Mouse (Mus musculus): ENCODE measurements around the gene Stum. TPM values are rescaled to one million over a fixed set of nuclear protein-coding genes. Genes with fewer than 3 reads are reported as not detected.

Gene Stum
- polyA plus RNA-seq, 1 experiment from 2014 or later: 15.6 TPM

- Histone ChIP-seq H3K9me3 (ENCODE audit: control insufficient read depth, low read length) (no peaks in the 10 kb centered on the region), H3K27ac (no peak overlapping the region), H3K36me3 (replicated peaks; ENCODE audit: control insufficient read depth, insufficient read depth) (no peaks in the 10 kb centered on the region), H3K4me1 (replicated peaks; ENCODE audit: control insufficient read depth, insufficient read depth, low read length) (no peaks in the 10 kb centered on the region), H3K27me3 (ENCODE audit: control insufficient read depth, insufficient read depth, low read length) (no peaks in the 10 kb centered on the region), H3K4me2 (replicated peaks) (no peak overlapping the region), H3K4me3 (replicated peaks; ENCODE audit: low read length) (no peak overlapping the region), H3K9ac (no peak overlapping the region)
- 90% methylated on average over 8 of the region's 8 CpGs for WGBS
- ATAC-seq (ENCODE audit: low FRiP score) (no peak), DNase-seq (ENCODE audit: low spot score) (no peak)
Measured at GRCm38 (mm10) chr1:180518412-180518811, 35.1 kb upstream of the Stum start.

GRCm38 (mm10) chr1:180517390-180518054 lies 34.2 kb upstream of the Stum start:
- no peaks in the 10 kb centered on the region for H3K27me3 ChIP-seq (ENCODE audit: control insufficient read depth, insufficient read depth, low read length)
- no peaks in the 10 kb centered on the region for H3K36me3 ChIP-seq (replicated peaks; ENCODE audit: control insufficient read depth, insufficient read depth)
- WGBS: 77% methylated on average over 10 of the region's 10 CpGs
- no peak overlapping the region for H3K4me3 ChIP-seq (replicated peaks; ENCODE audit: low read length)
- no peak for DNase-seq (ENCODE audit: low spot score)
- no peaks in the 10 kb centered on the region for H3K4me1 ChIP-seq (replicated peaks; ENCODE audit: control insufficient read depth, insufficient read depth, low read length)
- H3K9me3 ChIP-seq (ENCODE audit: control insufficient read depth, low read length): no peaks in the 10 kb centered on the region
- no peak overlapping the region for H3K4me2 ChIP-seq (replicated peaks)
- no peak overlapping the region for H3K9ac ChIP-seq
- ATAC-seq (ENCODE audit: low FRiP score): no peak
- H3K27ac ChIP-seq: no peak overlapping the region

- no peaks in the 10 kb centered on the region for H3K36me3 ChIP-seq (replicated peaks; ENCODE audit: control insufficient read depth, insufficient read depth)
- H3K4me1 ChIP-seq (replicated peaks; ENCODE audit: control insufficient read depth, insufficient read depth, low read length): no peaks in the 10 kb centered on the region
- no peak overlapping the region for H3K9ac ChIP-seq
- no peak overlapping the region for H3K27ac ChIP-seq
- no peak overlapping the region for H3K4me2 ChIP-seq (replicated peaks)
- no peaks in the 10 kb centered on the region for H3K27me3 ChIP-seq (ENCODE audit: control insufficient read depth, insufficient read depth, low read length)
- 80% methylated on average over 2 of the region's 2 CpGs for WGBS
- no peak overlapping the region for H3K4me3 ChIP-seq (replicated peaks; ENCODE audit: low read length)
- H3K9me3 ChIP-seq (ENCODE audit: control insufficient read depth, low read length): no peaks in the 10 kb centered on the region
- DNase-seq (ENCODE audit: low spot score) (no peak), ATAC-seq (ENCODE audit: low FRiP score) (no peak)
Measured at GRCm38 (mm10) chr1:180514077-180514476, 30.8 kb upstream of the Stum start.

GRCm38 (mm10) chr1:180510879-180511278 lies 27.6 kb upstream of the Stum start:
- DNase-seq (ENCODE audit: low spot score) (no peak), ATAC-seq (ENCODE audit: low FRiP score) (no peak)
- no peaks in the 10 kb centered on the region for H3K4me1 ChIP-seq (replicated peaks; ENCODE audit: control insufficient read depth, insufficient read depth, low read length)
- H3K9ac ChIP-seq: no peak overlapping the region
- no peaks in the 10 kb centered on the region for H3K36me3 ChIP-seq (replicated peaks; ENCODE audit: control insufficient read depth, insufficient read depth)
- H3K4me3 ChIP-seq (replicated peaks; ENCODE audit: low read length): no peak overlapping the region
- no peak overlapping the region for H3K4me2 ChIP-seq (replicated peaks)
- H3K9me3 ChIP-seq (ENCODE audit: control insufficient read depth, low read length): no peaks in the 10 kb centered on the region
- no peaks in the 10 kb centered on the region for H3K27me3 ChIP-seq (ENCODE audit: control insufficient read depth, insufficient read depth, low read length)
- no peak overlapping the region for H3K27ac ChIP-seq
- 41% methylated on average over 4 of the region's 4 CpGs for WGBS

GRCm38 (mm10) chr1:180510442-180510841 lies 27.1 kb upstream of the Stum start:
- 65% methylated on average over 15 of the region's 15 CpGs for WGBS
- Histone ChIP-seq H3K27me3 (ENCODE audit: control insufficient read depth, insufficient read depth, low read length) (no peaks in the 10 kb centered on the region), H3K9ac (no peak overlapping the region), H3K4me3 (replicated peaks; ENCODE audit: low read length) (no peak overlapping the region), H3K4me1 (replicated peaks; ENCODE audit: control insufficient read depth, insufficient read depth, low read length) (no peaks in the 10 kb centered on the region), H3K4me2 (replicated peaks) (no peak overlapping the region), H3K9me3 (ENCODE audit: control insufficient read depth, low read length) (no peaks in the 10 kb centered on the region), H3K27ac (no peak overlapping the region), H3K36me3 (replicated peaks; ENCODE audit: control insufficient read depth, insufficient read depth) (no peaks in the 10 kb centered on the region)
- no peak for ATAC-seq (ENCODE audit: low FRiP score)
- no peak for DNase-seq (ENCODE audit: low spot score)

- Histone ChIP-seq H3K4me1 (replicated peaks; ENCODE audit: control insufficient read depth, insufficient read depth, low read length) (no peaks in the 10 kb centered on the region), H3K27ac (no peak overlapping the region), H3K9me3 (ENCODE audit: control insufficient read depth, low read length) (no peaks in the 10 kb centered on the region), H3K9ac (no peak overlapping the region), H3K36me3 (replicated peaks; ENCODE audit: control insufficient read depth, insufficient read depth) (no peaks in the 10 kb centered on the region), H3K4me3 (replicated peaks; ENCODE audit: low read length) (no peak overlapping the region), H3K27me3 (ENCODE audit: control insufficient read depth, insufficient read depth, low read length) (no peaks in the 10 kb centered on the region), H3K4me2 (replicated peaks) (no peak overlapping the region)
- DNase-seq (ENCODE audit: low spot score) (no peak), ATAC-seq (ENCODE audit: low FRiP score) (no peak)
- 78% methylated on average over 7 of the region's 7 CpGs for WGBS
Measured at GRCm38 (mm10) chr1:180508662-180509061, 25.4 kb upstream of the Stum start.

GRCm38 (mm10) chr1:180507291-180507791 lies 24.0 kb upstream of the Stum start:
- DNase-seq (ENCODE audit: low spot score) (no peak), ATAC-seq (ENCODE audit: low FRiP score) (no peak)
- Histone ChIP-seq H3K4me2 (replicated peaks) (no peak overlapping the region), H3K9me3 (ENCODE audit: control insufficient read depth, low read length) (no peaks in the 10 kb centered on the region), H3K27me3 (ENCODE audit: control insufficient read depth, insufficient read depth, low read length) (no peaks in the 10 kb centered on the region), H3K36me3 (replicated peaks; ENCODE audit: control insufficient read depth, insufficient read depth) (no peaks in the 10 kb centered on the region), H3K27ac (no peak overlapping the region), H3K4me1 (replicated peaks; ENCODE audit: control insufficient read depth, insufficient read depth, low read length) (no peaks in the 10 kb centered on the region), H3K4me3 (replicated peaks; ENCODE audit: low read length) (no peak overlapping the region), H3K9ac (no peak overlapping the region)
- WGBS: 82% methylated on average over 7 of the region's 7 CpGs

- ATAC-seq (ENCODE audit: low FRiP score) (no peak), DNase-seq (ENCODE audit: low spot score) (no peak)
- Histone ChIP-seq H3K27ac (no peak overlapping the region), H3K4me3 (replicated peaks; ENCODE audit: low read length) (no peak overlapping the region), H3K9ac (no peak overlapping the region), H3K36me3 (replicated peaks; ENCODE audit: control insufficient read depth, insufficient read depth) (no peaks in the 10 kb centered on the region), H3K9me3 (ENCODE audit: control insufficient read depth, low read length) (no peaks in the 10 kb centered on the region), H3K27me3 (ENCODE audit: control insufficient read depth, insufficient read depth, low read length) (no peaks in the 10 kb centered on the region), H3K4me2 (replicated peaks) (no peak overlapping the region), H3K4me1 (replicated peaks; ENCODE audit: control insufficient read depth, insufficient read depth, low read length) (no peaks in the 10 kb centered on the region)
- WGBS: 84% methylated on average over 7 of the region's 7 CpGs
Measured at GRCm38 (mm10) chr1:180506341-180506740, 23.0 kb upstream of the Stum start.

- no peaks in the 10 kb centered on the region for H3K27me3 ChIP-seq (ENCODE audit: control insufficient read depth, insufficient read depth, low read length)
- H3K4me3 ChIP-seq (replicated peaks; ENCODE audit: low read length): no peak overlapping the region
- H3K4me2 ChIP-seq (replicated peaks): no peak overlapping the region
- H3K27ac ChIP-seq: no peak overlapping the region
- no peak overlapping the region for H3K9ac ChIP-seq
- WGBS: 87% methylated on average over 5 of the region's 5 CpGs
- no peak for ATAC-seq (ENCODE audit: low FRiP score)
- no peaks in the 10 kb centered on the region for H3K9me3 ChIP-seq (ENCODE audit: control insufficient read depth, low read length)
- DNase-seq (ENCODE audit: low spot score): no peak
- no peaks in the 10 kb centered on the region for H3K36me3 ChIP-seq (replicated peaks; ENCODE audit: control insufficient read depth, insufficient read depth)
- no peaks in the 10 kb centered on the region for H3K4me1 ChIP-seq (replicated peaks; ENCODE audit: control insufficient read depth, insufficient read depth, low read length)
Measured at GRCm38 (mm10) chr1:180504899-180505298, 21.6 kb upstream of the Stum start.

GRCm38 (mm10) chr1:180503484-180503883 lies 20.2 kb upstream of the Stum start:
- 59% methylated on average over 5 of the region's 5 CpGs for WGBS
- Histone ChIP-seq H3K4me2 (replicated peaks) (no peak overlapping the region), H3K36me3 (replicated peaks; ENCODE audit: control insufficient read depth, insufficient read depth) (no peaks in the 10 kb centered on the region), H3K27ac (no peak overlapping the region), H3K4me1 (replicated peaks; ENCODE audit: control insufficient read depth, insufficient read depth, low read length) (no peaks in the 10 kb centered on the region), H3K4me3 (replicated peaks; ENCODE audit: low read length) (no peak overlapping the region), H3K9me3 (ENCODE audit: control insufficient read depth, low read length) (no peaks in the 10 kb centered on the region), H3K9ac (no peak overlapping the region), H3K27me3 (ENCODE audit: control insufficient read depth, insufficient read depth, low read length) (no peaks in the 10 kb centered on the region)
- ATAC-seq (ENCODE audit: low FRiP score) (no peak), DNase-seq (ENCODE audit: low spot score) (no peak)
